Mouse (Mus musculus) thymus, postnatal 0 days (tissue): Measurements from ENCODE around the gene Sec61b. TPM values are rescaled to one million over a fixed set of nuclear protein-coding genes. Genes with fewer than 3 reads are reported as not detected.

Experiments used
- DNase-seq: peaks from one replicate; pipeline ENCODE4 v3.0.0-alpha.2; 2015; ENCODE audit warnings: low spot score
- polyA plus RNA-seq: library from polyadenylated mRNA; unstranded; fragments of >200 nt; fragmentation: Nextera tagmentation; extraction: Ambion mirVana; gene quantifications from 2 replicates; pipeline ENCODE4 v1.2.1, GENCODE M21; 2015

The Sec61b gene
- polyA plus RNA-seq, 1 experiment from 2014 or later: 467 TPM

DNA sequence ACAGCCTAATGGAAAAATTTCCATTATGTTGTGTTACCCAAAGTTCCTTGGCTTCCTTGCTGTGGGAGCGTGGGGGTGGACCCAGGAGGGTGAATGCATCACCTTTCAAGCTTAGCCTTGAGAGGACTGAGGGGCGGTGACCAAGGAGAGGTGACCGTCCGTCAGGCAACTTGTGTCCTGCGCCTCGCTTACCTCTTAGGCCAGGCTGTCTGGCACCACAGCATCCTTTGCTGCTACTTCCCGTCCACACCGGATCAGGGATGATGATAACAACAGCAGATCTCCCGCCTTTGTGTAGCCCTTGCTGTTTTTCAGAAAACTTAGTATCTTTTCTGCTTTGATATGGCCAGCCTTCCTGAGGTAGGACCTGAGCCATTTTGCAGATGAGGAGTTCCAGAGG is 6.1 kb downstream of the Sec61b start:
- DNase-seq: no peak

DNA sequence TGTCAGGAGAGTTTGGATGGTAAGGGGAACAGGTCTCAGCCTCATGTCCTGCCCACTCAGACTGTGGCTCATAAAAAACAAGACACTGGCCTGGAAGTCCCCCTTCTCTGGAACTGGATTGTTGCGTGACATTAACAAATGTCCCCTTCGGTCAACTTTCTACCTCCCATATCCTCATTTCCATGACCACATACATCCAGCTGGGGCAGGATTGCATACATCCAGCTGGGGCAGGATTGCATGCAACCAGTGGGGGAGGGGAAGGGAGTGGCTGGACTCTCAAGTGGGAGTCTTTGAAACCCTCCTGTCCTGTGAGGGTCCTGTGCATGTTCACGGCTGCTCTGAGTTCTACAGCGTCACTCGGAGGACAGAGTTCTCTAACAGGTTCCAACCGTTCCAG is 16.8 kb downstream of the Sec61b start:
- DNase-seq: no peak

DNA sequence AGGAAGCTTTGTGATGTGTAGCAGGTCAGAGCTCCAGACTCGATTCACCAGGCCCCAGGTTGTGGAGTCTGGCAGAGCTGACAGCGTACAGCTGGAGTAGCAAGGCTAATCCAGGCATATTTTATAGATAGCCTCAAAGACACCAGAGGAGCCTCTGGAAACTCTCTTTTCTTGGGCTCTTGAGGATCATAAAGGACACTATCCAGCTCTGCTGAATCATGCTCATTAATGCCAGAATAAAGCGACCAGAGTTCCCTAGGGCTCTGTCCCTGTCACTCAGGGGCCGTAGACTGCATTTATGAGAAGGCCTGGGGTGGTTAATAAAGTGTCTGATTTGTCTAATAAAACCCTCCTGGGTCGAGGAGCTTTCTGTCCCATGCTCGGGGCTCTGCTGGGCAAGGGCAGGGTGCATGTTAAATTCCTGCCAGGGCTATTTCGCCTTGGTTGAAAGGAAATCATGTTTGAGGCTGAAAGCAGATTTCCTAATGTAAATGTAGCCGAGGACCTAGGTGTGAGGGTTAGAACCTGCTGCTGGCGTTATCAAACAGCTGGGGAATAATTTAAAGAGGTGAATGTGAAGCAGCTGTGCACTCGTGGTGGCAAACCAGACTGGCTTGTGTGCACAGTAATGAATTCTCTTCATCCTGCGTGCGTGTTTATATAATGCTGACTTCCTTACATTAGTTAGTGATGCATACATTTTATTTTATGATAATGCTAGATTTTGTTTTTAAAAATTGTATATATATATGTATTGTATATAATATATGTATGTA is 18.0 kb downstream of the Sec61b start:
- DNase-seq: no peak

DNA sequence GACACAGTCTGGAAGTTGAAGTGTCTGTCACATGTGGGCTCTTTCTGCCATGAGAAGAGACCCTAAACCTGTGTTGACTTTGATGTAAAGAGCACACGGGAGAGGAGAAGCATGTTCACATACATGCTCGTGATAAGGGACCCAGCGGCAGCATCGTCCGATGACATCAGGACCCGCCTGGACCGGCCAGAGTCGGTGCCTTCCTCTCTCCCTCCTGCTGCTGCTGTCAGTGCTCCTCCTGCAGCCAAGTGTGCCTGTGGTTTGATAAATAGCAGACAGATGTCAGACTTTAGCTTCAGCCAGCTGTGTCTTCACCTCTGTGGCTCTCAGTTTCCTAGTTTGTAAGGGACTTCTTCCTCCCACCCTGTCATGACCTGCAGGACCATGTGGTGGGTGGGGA is 19.0 kb downstream of the Sec61b start:
- no peak for DNase-seq

DNA sequence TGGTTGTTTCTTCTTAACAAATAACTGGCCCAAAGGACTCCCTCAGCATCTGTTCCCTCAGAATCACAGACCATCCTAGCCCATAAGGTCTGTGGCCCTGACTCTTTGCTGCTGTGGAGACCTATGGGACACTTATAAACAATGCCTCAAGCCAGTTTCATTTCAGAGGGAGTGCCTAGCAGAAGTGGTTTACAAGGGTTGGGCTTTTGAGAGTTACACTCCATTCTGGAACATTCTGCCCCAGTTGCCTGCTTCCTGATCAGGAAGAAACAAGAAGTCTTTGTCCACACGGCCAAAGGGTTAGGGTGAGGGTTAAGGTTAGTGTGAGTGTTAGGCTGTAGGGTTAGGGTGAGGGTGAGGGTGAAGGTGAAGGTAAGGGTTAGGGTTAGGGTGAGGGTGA is 19.7 kb downstream of the Sec61b start:
- no peak for DNase-seq

DNA sequence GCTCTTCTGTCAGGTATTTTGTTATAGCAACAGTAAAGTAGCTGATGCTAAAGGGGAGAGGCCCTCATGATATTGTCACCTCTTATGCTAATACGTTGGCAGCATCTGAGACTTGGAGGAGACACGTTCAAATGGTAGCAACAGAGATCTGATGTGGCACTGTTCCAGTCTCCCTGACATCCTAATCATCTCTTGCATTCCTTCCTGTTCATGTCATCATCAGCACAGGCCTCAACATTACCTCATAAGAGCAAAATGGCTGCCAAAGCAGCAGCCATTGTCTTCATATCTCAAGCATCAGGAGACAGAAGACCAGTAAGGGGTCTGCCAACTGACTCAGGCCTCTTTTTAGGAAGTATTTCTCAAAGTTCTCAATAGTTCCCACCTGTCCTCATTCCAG is 20.2 kb downstream of the Sec61b start:
- no peak for DNase-seq

DNA sequence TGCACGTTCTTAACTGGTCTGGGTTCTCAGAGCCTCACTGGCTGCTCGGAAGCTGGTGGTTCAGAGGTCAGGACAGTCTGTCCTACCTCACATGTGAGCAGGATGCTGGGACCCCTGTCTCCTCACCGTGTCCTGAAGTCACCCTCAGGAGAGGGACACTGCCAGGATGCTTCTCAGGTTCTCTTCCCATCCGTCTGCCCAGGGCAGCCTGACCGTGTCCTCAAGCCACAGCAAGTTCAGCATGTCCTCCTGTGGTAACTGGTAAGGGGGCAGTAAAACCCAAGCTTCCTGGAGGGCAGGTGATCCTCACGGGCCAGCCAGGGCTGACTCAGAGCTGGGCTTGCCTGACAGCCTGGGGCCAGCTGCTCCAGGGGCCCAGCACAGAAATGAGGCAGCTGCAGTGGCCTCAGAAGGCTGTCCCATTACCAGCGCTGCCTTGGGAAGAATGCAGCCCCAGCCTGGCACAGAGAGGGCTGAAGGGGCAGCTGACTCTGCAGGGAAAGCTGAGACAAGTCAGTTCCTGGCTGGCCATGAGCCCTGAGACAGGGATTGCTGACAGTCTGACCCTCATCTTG is 23.4 kb downstream of the Sec61b start:
- DNase-seq: no peak

DNA sequence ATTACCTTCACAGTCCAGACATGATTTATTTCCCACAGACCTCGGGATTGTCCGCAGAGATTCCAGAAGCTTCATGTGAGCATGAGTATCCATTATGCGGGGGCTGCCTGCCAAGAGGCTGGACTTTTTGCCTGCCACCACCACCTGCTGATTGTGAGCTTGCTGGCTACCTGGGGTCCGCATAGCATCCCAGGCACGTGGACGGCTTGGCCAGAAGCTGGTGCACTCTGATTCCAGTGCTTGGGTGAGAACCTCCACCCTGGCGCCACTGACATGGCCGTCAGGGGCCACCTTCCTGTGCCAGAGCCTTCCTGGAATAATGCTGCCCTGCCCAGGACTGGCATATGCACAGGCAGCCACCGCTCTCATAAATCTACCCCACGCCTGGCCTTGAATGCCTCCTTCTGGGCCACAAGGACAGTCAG is 24.7 kb downstream of the Sec61b start:
- no peak for DNase-seq

DNA sequence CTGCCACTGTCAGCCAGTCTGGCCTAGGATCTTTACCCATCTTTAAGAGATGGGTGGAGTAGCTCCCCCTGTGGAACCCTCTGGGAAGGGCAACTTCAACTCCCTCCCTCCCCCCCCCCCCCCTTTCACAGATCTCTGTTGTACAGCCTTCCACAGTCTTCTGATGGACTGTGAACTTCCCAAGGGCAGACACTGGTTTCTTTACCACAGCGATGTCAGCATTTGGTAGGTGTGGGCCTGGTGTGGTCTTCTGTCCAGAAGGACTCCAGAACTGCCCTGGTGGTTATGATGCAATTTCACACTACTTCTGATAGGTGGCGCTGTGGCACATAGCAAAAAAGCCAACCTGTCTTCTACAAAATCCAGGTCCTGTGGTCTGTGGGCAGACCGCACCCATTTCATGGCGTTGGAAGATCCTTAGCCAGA is 28.1 kb downstream of the Sec61b start:
- peak; percentile 73 for DNase-seq

DNA sequence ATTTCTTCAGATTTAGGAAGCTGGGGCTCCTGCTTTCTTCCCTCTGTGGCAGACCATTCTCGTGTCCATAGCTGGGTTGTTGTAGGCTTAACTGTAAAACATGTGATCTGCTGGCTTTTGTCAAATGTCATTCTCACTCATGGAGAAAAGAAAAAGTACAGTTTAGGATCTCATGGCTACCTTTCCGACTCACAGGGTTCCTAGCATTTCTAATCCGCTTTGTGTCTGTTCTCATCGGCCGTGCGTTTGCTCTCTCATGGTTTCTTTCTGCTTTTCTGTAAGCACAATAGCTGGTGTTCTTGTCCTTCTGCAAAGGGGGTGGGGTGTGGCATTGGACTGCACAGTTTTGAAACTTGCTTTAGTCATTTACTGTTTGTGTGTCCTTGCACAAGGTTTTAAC is 28.6 kb downstream of the Sec61b start:
- no peak for DNase-seq

DNA sequence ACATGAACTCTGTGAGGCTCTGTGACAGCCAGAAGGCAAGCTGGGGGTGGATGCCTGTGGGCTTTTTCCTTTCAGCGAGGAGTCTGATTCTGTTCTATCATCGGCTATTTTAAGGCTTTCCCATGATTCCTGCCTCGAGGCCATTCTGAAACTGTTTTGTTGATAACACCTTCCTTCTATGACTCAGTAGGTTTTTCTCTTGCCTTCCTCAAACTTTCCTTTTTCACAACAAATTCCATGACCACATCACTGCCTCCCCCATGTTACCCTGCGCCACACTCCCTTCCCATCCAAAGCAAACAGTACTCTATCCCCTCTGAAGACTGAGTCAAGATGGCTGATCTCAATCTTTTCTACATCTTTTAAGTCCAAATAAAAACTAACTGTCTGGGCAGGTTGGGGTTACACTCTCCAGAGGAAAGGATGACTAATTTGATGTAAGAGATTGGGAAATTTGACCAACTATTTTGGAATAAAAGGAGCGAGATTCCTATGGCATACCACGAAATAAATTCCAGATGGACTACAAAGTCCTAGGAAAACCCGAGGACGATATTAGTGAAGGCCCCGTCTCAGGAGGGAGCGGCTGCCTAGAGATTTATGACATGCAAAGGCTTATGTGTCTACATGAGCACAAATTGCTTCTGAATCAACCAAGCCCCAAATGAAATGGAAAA is 30.5 kb downstream of the Sec61b start:
- DNase-seq: no peak

DNA sequence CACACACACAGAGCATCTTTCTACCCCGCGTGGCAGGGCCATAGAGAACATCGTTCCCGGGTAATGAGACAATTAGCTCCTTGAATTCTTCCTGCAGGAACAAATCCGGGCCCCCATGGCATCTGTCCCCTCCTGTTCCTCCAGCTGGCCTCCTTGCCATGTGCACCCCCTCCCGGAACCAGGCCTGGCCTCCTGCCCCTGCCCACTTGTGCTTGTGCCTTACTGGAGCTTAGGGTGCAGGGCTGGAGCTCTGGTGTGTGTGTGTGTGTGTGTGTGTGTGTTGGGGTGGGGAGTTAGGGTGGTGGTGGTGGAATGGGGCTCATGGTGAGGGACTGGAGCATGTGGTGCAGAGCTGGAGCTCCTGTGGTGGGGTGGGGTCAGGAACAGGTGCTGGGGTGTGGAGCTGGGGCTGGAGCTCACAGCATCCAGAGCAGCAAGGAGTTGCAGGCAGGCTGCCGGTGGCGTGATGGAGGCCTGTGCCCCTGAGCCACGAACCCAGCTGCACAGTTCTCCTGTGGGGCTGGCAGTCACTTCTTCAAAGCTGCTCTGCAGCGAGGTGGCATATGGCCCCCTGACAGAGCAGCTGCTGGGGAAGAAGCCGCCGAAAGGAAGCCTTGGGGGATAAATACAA is 44.2 kb downstream of the Sec61b start:
- DNase-seq: peak; percentile 66

DNA sequence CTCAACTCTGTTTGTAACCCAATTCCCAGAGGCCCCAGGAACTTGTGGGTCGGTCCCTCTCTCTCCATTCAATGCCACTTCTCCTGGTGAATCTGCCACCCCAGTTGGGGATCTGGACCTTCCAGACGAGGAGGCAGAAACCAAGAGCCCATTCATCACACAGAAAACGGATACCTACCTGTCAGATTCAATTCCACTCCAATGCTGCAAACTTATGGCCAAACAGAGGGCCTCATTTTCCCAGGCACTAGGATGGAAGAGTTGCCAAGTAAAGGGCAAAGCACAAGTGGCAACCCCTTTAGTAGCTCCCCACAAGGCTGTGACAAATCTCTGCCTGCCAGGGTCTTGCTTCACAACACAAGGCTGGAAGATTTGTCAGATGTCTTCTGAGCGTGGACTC is 45.6 kb downstream of the Sec61b start:
- no peak for DNase-seq

DNA sequence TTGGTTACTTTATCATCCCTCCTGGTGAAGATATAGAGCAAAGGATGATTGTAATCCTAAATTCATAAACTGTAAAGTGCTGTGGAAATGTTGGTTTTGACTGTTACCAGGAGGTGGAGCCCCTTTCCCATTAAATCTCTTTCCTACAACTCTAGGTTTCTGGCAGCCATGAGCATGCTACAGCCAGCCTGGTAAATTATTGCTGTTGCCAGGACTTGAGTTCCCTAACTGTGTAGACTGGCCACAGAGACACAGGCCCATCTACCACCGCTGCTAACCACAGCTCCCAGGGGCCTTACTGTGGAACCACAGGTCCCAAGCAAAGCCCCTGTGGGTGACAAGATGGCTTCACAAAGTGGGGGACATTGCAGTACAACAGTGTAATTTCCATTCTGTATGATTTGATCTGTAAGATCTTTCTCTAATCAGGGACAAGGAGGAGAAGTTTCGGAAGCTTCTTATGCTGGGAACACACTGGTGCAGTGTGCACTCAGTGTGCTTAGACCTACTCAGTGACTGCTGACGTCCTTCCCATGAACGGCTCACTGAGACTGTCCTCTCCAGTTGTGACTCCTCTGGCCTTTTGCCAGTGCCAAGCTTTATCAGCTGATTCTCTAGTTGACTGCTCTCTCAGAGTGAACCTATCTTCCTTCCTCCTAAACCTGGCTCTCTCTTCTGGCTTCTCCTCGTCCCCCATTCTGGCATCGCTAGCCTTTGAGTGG is 47.6 kb downstream of the Sec61b start:
- DNase-seq: no peak

DNA sequence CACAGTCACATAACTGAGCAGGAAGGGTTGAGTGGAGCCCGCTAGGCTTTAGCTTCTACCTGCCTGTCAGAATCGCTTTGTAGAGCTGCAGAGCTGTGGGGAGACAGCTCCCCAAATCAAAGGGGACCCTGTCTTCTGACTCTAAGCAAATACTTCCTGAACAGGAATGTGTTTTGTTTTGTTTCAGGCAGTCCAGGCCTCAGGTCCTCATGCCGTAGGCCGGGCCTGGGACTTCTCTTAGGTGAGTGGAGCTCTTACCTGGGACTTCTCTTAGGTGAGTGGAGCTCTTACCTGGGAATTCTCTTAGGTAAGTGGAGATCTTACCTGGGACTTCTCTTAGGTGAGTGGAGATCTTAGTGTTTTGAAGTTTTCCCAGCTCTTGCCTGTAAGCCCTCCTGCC is 55.4 kb downstream of the Sec61b start:
- no peak for DNase-seq

Other genes starting within 250 kb of the Sec61b start
- gene Tgfbr1, start 121.4 kb upstream of the Sec61b start, polyA plus RNA-seq: 25.7 and 26.6 TPM in 2 replicates
- gene Alg2, start 325 bp upstream of the Sec61b start, polyA plus RNA-seq: 27.9 and 29.3 TPM in 2 replicates